Mouse (Mus musculus) left cerebral cortex, postnatal 10 days (tissue): Measurements from ENCODE around the gene Galnt9. TPM values are rescaled to one million over a fixed set of nuclear protein-coding genes. Genes with fewer than 3 reads are reported as not detected.

ENCODE experiments used
- DNase-seq, 2 experiments: peaks; one replicate each; pipeline ENCODE4 v3.0.0; 2021 to 2022; ENCODE audit warnings: low spot score in 2 of 2, mixed read lengths in 1 of 2; ENCODE audit errors: extremely low spot score in 1 of 2
- intact Hi-C: fragments of 180-260 bp; cut with DNase I; formaldehyde crosslinking; loops from one replicate; pipeline ENCODE4 v1.15.1; 2025
- microRNA-seq: library from miRNA; unstranded; fragments of <30 nt; microRNA quantifications from one replicate; pipeline ENCODE4 v1.2.0, GENCODE M21; 2022
- total RNA-seq, 2 experiments: library from RNA; stranded (reverse); gene quantifications; 2 replicates each; pipeline ENCODE4 v1.2.3; 2021

Gene Galnt9
- total RNA-seq, 2 experiments from 2014 or later: 64.1 to 67.4 TPM

DNA sequence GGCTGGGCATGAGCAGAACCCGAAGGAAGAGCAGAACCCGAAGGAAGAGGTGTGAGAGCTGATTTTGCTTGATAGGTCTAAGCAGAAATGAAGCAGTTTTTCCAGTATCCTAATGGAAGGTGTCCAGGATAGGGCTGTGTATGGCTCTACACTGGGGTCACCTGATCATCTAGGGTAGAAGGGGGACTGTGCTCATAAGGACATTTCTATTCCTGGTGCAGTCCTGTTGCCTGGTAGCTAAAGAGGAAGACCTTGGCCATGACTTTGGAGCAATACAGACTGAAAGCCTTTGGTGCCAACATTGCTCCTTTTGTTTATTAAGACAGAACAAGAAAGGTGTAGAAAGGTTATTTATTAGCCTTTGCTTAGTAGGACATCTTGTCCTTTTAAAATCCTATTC is 119.9 kb downstream of the Galnt9 start:
- intact Hi-C loops: no loop called here
- no peak for DNase-seq

DNA sequence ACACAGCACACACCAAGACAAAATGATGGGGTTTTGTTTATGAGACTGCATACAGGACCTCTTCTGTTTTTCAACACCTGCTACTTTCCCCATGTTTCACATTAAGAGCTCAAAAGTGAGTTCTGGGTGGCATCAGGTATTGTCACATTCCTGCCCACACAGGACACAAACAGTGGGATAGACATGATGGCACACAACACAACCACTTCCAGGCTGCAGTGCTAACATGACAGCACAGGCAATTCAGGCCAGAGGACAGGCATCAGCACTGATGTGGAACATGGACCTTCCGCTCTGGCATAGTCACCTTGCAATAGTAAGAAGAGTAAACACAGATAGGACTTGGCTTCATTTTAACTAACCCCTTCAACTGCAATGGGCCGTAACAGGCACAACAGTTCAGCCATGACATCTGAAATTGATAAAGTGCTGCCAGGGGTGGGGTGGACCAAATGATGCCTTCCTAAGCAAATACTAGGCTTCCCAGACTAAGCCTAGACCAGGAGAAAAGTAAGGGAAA is 120.7 kb downstream of the Galnt9 start:
- intact Hi-C loops: loop anchor here (5.0 kb wide), 1 partner anchor 37 kb away; no protein-coding TSS in a partner anchor
- DNase-seq: no peak

DNA sequence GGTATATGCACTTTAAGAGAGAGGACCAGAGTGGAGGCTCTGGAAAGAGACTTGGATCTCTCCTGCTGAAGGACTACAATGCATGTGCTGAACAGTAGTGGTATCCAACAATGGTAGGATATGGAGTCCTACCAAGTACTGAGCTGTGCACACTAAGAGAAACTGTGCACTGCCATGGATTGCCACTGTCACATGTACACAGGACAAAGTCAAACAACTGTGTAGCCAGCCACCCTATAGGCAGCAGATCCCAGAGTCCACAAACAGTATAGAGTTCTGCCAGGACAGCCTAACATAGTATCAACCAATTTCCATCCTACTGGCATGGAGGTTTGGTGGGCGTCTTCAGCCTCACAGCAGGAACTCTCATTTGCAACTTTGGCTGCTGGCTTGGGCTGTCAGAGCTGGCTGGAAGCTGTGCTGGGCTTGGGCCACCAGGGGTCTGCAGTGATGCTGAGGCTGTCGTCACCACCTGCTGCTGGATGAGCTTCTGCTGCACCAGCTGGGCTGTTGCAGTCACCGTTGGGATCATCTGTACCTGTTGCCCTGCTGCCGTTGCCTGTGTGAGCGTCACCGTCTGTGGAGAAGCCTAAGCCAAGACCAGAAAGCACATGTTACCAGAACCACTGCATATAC is 121.4 kb downstream of the Galnt9 start:
- DNase-seq: no peak
- intact Hi-C loops: loop anchor here (5.0 kb wide), 1 partner anchor 37 kb away; no protein-coding TSS in a partner anchor

Small RNA genes within 50 kb of the gene (microRNA-seq; reads per million reads assigned to microRNA genes)
- gene Mir7026: 5.7 reads per million, percentile 20 among the genes with 10 or more reads in this experiment

Other genes starting within 250 kb of the Galnt9 start
- gene P2rx2, start 201.1 kb upstream of the Galnt9 start, total RNA-seq: 1 to 10 TPM; 1.5 to 1.9 TPM
- gene Lrcol1, start 199.6 kb upstream of the Galnt9 start, total RNA-seq: not detected
- gene Fbrsl1, start 95.9 kb upstream of the Galnt9 start, total RNA-seq: 10 to 100 TPM; 66.3 TPM
- gene Noc4l, start 109.1 kb downstream of the Galnt9 start, total RNA-seq: 10 to 100 TPM; 30.9 to 32.7 TPM
- gene Ddx51, start 109.1 kb downstream of the Galnt9 start, total RNA-seq: 10 to 100 TPM; 27.3 to 27.6 TPM
- gene Ep400, start 226.4 kb downstream of the Galnt9 start, total RNA-seq: 10 to 100 TPM; 84.9 to 86.1 TPM
- 10 to 100 TPM; 19.4 TPM for gene Pus1, start 236.3 kb downstream of the Galnt9 start, total RNA-seq